Mouse (Mus musculus) cortical plate, adult 2 months (tissue): ENCODE data around the gene Teddm1a. TPM values are rescaled to one million over a fixed set of nuclear protein-coding genes. Genes with fewer than 3 reads are reported as not detected.

Source experiments
- H3K27ac ChIP-seq: fragments of 200-500 bp; 2 replicates; pipeline ENCODE4 v1.5.1; 2012; ENCODE audit warnings: low read length, control low read depth, inconsistent platforms; ENCODE audit not compliant: insufficient read depth
- H3K4me1 ChIP-seq: fragments of 200-500 bp; 2 replicates; pipeline ENCODE4 v1.6.1; 2011; ENCODE audit warnings: low read length; ENCODE audit not compliant: control insufficient read depth, insufficient read depth
- H3K4me3 ChIP-seq: fragments of 200-500 bp; 2 replicates; pipeline ENCODE4 v1.5.1; 2011; ENCODE audit warnings: mild to moderate bottlenecking, low read length, control low read depth; ENCODE audit not compliant: insufficient read depth
- CTCF ChIP-seq: fragments of 200-500 bp; IDR thresholded peaks from 2 replicates; pipeline ENCODE4 v1.5.1; 2011; ENCODE audit warnings: mild to moderate bottlenecking, control low read depth, low read length; ENCODE audit not compliant: insufficient read depth; ENCODE audit errors: extremely low read depth
- POLR2A ChIP-seq: fragments of 200-500 bp; IDR thresholded peaks from 2 replicates; pipeline ENCODE4 v1.6.1; 2011; ENCODE audit warnings: mild to moderate bottlenecking, low read length, control low read depth; ENCODE audit not compliant: insufficient read depth; ENCODE audit errors: extremely low read depth
- polyA plus RNA-seq: library from polyadenylated mRNA; depleted of rRNA; stranded (reverse); fragments of >200 nt; gene quantifications from 2 replicates; pipeline ENCODE4 v1.2.3, GENCODE M21; 2012

Teddm1a gene
- polyA plus RNA-seq, 1 experiment = not detected

DNA sequence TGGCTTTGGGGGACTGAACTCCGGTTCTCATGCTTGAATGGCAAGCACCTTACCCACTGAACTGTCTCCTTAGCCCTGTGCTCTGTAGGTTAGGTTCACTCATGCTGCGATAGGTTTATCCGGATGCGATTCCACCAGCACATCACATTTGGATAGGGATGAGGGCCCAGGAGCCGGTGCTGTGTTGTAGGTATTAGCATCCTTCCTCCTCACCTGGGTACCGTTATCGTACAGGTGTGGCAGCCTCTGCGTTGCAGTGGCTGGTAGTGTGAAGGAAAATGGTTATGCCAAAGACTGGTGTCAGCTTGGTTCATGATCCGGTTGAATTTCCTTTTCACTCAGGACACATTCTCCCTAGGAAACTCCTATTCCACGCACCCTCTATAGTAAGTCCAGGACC lies 1.4 kb upstream of the Teddm1a start:
- Histone ChIP-seq H3K4me3 (no peak overlapping the region), H3K27ac (no peak overlapping the region), H3K4me1 (peaks cover 1% of the 10 kb centered on the region; the same call in 1 of the 2 replicates)
- TF ChIP-seq CTCF = no peak
- TF ChIP-seq POLR2A = no peak

DNA sequence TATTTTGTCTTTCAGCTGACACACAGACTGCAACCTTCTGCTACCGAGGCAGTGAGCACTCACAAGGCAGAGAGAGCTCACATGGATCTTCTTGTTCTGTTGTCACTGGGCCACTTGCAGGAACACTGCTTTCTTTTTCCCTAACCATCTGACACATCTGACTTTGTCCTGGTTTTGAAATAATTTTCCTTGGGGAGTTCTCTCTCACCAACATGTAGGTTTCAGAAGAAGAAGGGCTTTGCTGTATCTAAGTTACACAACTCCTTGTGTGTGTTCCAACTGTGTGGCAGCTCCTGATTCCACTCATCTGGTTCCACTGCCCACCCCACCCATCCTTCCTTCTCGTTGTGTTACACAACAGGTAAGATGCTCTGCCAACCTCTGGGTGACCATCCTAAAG lies 2.2 kb downstream of the Teddm1a start:
- no peak overlapping the region for H3K27ac ChIP-seq
- TF ChIP-seq CTCF = no peak
- no peak for TF ChIP-seq POLR2A
- no peak overlapping the region for H3K4me3 ChIP-seq

DNA sequence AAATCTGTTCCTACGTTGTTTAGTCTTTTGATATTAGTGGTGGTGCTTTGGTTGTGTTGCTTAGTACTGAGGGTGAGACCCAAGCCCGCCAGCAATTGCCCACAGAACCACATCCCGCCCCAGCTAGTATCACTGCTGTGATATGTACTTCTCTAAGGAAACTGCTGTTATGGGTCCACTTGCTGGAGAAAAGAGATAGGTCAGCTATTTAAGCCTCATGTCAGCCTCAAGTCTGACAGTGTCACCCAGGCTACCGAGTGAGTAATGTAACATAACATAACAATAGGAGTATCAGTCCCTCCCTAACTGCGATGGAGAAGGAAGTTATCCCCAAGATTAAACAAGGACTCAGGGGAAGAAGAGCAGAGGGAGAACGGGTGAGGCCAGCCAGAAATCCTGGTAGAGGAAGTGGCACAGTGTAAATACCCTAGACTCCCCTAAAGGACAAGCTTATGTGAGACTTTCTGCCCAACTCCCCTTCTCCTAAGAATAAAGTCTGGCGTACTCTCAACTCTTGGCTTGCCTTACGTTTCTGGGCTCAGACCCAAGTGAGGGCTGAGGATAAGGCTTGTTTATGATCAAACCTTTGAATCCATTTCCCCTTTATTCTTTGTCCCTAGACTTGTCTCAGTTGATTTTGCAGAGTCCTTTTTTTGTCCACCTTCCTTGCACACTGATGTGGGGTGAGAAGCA lies 2.8 kb downstream of the Teddm1a start:
- TF ChIP-seq CTCF (no peak), POLR2A (no peak)
- no peak overlapping the region for H3K27ac ChIP-seq
- no peak overlapping the region for H3K4me3 ChIP-seq
- peaks cover 1% of the 10 kb centered on the region; the same call in 1 of the 2 replicates for H3K4me1 ChIP-seq

More for the DNA sequence above, 2.2 kb downstream of the Teddm1a start:
- H3K4me1 ChIP-seq = peaks cover 1% of the 10 kb centered on the region; the same call in 1 of the 2 replicates

DNA sequence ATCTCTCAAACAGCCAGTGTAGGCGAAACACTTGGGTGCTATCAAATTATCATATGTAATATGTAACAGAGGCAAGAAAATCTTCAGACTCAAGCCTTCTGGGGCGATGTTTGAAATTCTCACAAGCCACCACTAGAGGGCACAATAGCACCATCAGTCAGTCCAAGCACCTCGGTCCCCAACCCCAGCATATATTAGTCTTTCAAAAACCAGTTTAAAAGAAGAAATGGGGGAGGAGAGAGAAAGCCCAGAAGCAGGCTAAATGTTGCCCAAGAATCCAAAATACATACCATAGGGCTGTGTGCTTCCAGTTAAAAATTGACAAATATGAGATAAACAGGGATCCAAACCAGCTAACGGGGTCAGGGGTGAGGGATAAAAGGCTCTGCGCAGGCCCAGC lies 3.4 kb downstream of the Teddm1a start:
- TF ChIP-seq CTCF (peak; percentile 90), POLR2A (no peak)
- Histone ChIP-seq H3K4me3 (no peak overlapping the region), H3K27ac (no peak overlapping the region), H3K4me1 (peaks cover 1% of the 10 kb centered on the region; the same call in 1 of the 2 replicates)

DNA sequence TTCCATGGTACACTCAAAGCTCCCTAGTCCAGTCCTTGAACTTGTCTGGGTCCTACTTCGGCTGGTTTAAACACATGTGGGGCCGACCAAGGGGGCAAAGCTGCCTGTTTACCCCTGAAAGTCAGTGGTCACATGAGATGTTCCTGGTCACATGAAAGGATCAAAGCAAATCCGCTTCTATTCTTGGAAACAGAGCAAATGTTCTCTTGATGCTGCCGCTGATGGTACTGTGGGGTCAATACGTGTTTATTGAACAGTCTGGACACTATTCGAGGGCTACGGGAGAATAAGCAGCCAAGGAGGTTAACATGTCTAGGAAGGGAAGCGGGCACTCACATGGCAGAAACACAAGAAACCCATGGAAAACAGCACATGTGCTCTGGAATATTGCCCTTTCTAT lies 5.7 kb downstream of the Teddm1a start:
- peaks cover 1% of the 10 kb centered on the region; the same call in 1 of the 2 replicates for H3K4me1 ChIP-seq
- no peak overlapping the region for H3K4me3 ChIP-seq
- H3K27ac ChIP-seq = no peak overlapping the region
- no peak for TF ChIP-seq CTCF
- no peak for TF ChIP-seq POLR2A

DNA sequence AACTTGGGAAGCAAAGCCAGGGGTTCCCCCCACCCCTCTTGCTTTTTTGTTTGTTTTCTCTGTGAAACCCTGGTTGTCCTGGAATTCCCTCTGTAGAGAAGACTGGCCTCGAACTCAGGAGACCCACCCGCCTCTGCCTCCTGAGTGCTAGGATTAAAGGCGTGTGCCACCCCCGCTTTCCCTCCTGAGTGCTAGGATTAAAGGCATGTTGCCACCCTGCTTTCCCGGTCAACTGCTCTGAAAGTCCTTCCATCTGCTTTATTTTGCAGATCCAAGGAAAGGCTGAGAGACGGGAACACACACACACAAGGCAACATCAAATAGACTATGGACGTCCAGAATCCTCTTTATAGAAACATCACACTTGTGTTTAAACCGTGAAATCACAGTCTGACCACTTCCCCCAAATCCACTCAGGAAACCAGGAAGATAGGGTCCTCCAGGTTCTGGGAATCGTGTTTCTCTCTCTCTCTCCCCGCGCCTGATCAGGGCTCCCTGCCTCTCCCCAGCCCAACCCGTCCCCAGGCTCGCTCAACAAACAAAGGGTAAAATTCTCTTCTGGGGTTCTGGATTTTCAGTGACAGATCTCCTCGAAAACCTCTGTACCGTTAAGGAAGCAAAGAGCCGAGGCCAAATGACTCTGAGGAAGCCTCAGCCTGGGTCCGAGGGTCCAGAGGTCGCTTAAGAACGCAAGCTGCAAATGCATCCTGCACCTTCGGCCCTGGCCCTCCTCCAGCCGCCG lies 7.6 kb downstream of the Teddm1a start:
- TF ChIP-seq POLR2A (no peak), CTCF (no peak)
- Histone ChIP-seq H3K27ac (peak overlapping the region; percentile 61), H3K4me1 (peaks cover 1% of the 10 kb centered on the region; the same call in 1 of the 2 replicates), H3K4me3 (peak overlapping the region; percentile 66)

DNA sequence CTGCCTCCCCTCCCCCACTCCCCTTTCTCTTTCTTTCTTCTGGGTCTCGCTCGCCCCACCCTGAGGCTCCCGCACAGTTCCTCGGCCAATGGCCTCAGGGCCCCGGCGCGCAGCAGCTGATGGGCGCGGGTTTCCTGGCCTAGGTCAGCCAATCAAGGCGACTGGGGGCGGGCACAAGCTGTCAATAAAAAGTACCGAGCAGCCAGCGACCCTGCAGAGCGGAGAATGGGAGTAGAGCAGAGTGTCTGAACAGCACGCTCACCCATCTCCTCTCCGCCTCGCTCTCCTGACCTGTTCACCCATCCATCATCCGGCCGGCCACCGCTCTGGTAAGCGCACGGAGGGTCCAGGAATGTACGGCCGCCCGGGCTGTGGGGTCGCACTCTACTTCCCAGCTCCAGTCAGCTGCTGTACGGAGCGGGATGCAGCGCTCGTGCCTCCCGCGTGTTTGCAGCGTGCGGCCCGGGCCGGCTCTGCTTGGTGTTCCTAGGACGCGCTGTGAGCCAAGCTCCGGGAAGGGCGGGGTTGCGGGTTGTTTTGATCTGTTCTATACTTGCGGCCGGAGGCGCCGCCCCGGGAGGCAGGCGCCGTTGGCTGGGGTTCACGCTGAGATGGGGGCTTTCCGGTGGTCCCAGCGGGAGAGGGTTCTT lies 8.3 kb downstream of the Teddm1a start, which contains the start of the genes Glul and Teddm2:
TSS of gene Glul (plus strand) at position 214 of the 650 bp plus-strand sequence.
TSS of gene Teddm2 (minus strand) at position 498 of the 650 bp plus-strand sequence.
- H3K4me1 ChIP-seq = no peaks in the 10 kb centered on the region
- peak within 1 kb of the TSS; percentile 66 for H3K4me3 ChIP-seq
- TF ChIP-seq CTCF (no peak), POLR2A (peak; percentile 100)
- H3K27ac ChIP-seq = peak within 1 kb of the TSS; percentile 88

DNA sequence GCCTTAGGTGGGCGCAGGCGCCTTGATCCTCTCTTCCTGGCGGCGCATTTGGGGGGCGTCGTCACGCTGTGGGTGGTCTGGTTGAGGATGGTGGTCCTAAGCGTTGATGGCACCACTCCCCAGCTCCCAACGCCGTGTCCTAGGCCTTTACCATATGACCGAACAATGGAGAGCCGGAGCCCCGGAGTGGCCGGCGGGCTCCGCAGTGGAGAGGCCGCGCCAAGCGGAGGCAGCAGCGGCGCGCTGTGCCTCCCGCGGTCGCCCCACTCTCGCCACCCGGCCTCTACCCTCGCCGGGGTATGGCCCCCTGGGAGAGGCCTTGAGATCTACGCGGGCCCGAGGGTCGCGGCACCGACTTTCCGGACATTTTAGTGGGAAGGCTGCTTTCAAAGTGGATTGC lies 8.8 kb downstream of the Teddm1a start:
- Histone ChIP-seq H3K27ac (peak overlapping the region; percentile 88), H3K4me1 (no peaks in the 10 kb centered on the region), H3K4me3 (peak overlapping the region; percentile 66)
- no peak for TF ChIP-seq POLR2A
- no peak for TF ChIP-seq CTCF

DNA sequence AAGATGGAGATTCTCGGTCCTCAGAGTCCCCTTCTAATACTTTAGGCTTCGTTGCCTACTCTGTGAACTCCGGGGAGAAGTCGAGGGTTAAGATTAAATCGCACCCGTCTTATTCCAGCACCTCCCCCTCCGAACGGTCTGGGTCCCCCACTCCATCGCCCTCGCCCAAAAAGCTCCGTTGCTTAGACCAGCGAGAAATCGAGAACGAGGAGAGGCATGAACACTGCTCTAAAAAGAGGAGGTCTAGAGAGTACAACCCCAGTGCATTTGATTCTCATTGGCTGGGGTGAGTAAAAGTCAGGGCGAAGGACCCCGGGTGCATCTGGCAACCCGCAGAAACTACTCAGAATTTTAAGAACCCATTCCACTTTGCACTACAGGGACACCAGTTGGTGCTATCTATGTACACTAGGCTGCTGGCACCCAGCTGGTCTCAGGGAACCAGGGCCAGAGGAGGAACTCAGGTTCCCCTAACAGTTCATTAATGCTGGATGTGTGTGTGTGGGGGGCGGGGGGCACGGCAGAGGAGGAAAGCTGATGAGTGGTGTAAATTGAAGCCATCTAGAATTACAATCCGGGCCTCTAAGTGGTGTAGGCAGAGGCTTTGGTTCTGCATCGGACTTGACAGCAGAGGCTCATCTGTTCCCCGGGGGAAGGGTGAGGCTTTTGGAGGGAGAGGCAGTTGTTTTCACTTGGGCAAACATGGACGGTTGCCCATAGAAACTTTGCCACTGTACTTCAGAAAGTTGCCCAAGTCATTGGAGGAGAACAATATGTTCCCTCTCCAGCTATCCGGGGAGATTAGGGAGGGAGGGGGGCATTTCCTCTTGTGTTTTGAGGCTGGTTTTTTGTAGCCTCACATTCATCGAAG lies 9.6 kb downstream of the Teddm1a start:
- no peaks in the 10 kb centered on the region for H3K4me1 ChIP-seq
- 0 out of 2 replicates have a peak, but pooled peaks have one; percentile 11 for TF ChIP-seq POLR2A
- TF ChIP-seq CTCF = no peak
- peak overlapping the region; percentile 66 for H3K4me3 ChIP-seq
- peak overlapping the region; percentile 88 for H3K27ac ChIP-seq
